Mouse (Mus musculus): ENCODE data around the gene Mtcl1.

DNA sequence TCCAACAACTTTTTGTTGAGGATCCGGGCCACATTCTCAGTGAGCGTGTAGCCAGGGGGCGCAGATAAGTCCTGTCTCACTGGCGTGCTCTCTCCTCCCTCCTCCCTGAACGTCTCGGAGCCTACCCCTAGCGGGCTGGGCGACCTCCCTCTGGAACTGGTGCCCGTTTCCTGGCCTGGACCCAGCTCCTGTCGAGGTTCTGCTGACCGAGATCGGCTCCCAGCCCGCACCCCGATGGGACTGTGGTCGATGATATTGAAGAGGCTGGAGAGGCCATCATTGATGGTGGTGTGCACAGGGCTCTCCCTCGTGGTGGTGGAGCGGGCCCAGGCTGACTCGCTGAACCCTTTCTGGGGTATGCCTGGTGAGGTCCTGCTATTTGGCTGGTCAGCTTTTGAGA lies 106.6 kb downstream of the Mtcl1 start:
- TF ChIP-seq CTCF (IDR thresholded peaks at IDR 0.05; ENCODE audit: low read depth, low read length), result no peak
- TF ChIP-seq POLR2A (IDR thresholded peaks at IDR 0.05; ENCODE audit: borderline replicate concordance, low read depth, low read length), result no peak
